Mouse (Mus musculus) layer of hippocampus, postnatal 10 days (tissue): Measurements from ENCODE around the gene Rpf2. TPM values are rescaled to one million over a fixed set of nuclear protein-coding genes. Genes with fewer than 3 reads are reported as not detected.

ENCODE experiments used
- total RNA-seq, 2 experiments: library from RNA; stranded (reverse); gene quantifications; 2 replicates each; pipeline ENCODE4 v1.2.3; 2021

Gene Rpf2
- total RNA-seq, 2 experiments from 2014 or later = 28.1 to 35.3 TPM

Other genes starting within 250 kb of the Rpf2 start
- gene Mfsd4b1, start 221.8 kb downstream of the Rpf2 start, total RNA-seq = 1 to 10 TPM in 1 of 2 experiments, under 1 TPM in 1; 0.29 to 1.2 TPM
- 1 to 10 TPM; 2.1 to 2.2 TPM for gene Slc16a10, start 104.8 kb downstream of the Rpf2 start, total RNA-seq
- 10 to 100 TPM; 29.2 to 33.8 TPM for gene Gtf3c6, start 11.1 kb upstream of the Rpf2 start, total RNA-seq
- gene Amd1, start 55.1 kb upstream of the Rpf2 start, total RNA-seq = 10 to 100 TPM; 43.2 to 48.9 TPM
- 10 to 100 TPM; 24.7 to 27.4 TPM for gene Cdk19, start 92.5 kb upstream of the Rpf2 start, total RNA-seq